Mouse (Mus musculus): ENCODE results near the gene Ugt1a6b.
"Not testable (repeated sequence)": the region's sequence is repeated elsewhere in the genome, so short reads cannot be mapped to it uniquely, and the experiment has no call there.

Ugt1a6b gene

GRCm38 (mm10) chr1:88200456-88200855 lies 97.4 kb downstream of the Ugt1a6b start, which contains the start of gene Ugt1a2:
Ugt1a2 (plus strand) TSS chr1:88200601.
- no peak for DNase-seq

DNA sequence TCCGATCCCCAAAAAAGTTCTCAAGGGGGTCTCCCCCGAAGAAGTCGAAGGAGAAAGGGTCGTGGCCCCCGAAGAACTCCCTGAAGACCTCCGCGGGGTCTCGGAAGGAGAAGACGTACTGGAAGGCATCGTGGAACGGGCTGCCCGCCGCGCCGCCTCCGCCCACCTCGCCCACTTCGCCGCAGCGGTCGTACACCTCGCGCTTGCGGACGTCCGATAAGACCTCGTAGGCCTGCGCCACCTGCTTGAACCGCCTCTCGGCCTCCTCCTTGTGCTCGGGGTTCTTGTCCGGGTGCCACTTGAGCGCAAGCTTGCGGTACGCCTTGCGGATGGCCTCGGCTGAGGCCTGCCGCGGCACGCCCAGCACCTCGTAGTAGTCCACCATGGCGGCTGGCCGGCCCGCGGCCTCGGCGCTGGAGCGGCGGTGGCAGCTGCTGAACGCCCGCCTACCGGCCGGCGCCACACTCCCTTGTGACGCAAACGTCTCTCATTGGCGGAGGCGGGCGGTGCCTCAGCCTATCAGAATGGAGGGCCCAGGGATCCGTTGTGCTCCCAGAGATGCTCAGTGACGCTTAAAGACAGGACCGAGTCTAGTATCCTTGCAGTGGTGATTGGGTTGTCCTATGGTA lies 102.4 kb downstream of the Ugt1a6b start, which contains the start of gene Dnajb3:
Gene Dnajb3 (minus strand): TSS at position 489 of the 629 bp plus-strand sequence.
- peak; percentile 74 to 79 for DNase-seq

GRCm38 (mm10) chr1:88206843-88207479 lies 103.9 kb downstream of the Ugt1a6b start:
- DNase-seq: no peak

DNA sequence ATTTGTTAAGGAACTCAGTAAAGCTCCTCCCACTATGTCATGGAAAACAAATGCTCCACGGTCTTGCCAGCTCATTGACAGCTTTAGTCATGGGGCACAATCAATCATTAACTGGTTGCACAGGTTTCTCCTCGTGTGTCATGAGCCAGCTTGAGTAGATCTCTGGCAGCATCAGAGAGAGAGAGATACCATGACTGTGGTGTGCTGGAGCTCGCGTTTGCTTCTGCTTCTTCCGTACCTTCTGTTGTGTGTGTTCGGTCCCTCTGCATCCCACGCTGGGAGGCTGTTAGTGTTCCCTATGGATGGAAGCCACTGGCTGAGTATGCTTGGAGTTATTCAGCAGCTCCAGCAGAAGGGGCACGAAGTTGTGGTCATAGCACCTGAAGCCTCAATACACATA lies 108.8 kb downstream of the Ugt1a6b start, which contains the start of gene Ugt1a1:
Gene Ugt1a1 (plus strand): TSS at position 148 of the 400 bp plus-strand sequence.
- DNase-seq: peak in 1 of 2 experiments; percentile 6

GRCm38 (mm10) chr1:88212341-88213045 lies 109.4 kb downstream of the Ugt1a6b start:
- DNase-seq: no peak

DNA sequence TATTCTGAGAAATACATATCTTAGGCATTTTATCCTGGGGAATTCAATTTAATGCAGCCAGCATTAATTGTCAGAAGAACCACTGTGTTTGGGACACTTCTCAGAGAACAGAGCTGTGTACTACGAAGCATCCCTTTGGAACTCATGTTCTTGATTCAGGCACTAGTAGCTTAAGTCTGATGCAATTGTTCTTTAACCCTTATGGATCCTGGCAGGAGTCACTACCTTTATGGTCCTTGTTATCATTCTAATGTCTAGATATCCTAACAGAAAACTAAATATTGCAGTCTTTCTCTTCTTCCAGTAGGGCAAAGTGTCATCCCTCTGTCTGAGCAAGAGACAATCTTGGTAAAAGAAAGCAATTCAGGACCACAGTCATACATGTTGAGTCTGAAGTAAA lies 110.0 kb downstream of the Ugt1a6b start:
- no peak for DNase-seq

DNA sequence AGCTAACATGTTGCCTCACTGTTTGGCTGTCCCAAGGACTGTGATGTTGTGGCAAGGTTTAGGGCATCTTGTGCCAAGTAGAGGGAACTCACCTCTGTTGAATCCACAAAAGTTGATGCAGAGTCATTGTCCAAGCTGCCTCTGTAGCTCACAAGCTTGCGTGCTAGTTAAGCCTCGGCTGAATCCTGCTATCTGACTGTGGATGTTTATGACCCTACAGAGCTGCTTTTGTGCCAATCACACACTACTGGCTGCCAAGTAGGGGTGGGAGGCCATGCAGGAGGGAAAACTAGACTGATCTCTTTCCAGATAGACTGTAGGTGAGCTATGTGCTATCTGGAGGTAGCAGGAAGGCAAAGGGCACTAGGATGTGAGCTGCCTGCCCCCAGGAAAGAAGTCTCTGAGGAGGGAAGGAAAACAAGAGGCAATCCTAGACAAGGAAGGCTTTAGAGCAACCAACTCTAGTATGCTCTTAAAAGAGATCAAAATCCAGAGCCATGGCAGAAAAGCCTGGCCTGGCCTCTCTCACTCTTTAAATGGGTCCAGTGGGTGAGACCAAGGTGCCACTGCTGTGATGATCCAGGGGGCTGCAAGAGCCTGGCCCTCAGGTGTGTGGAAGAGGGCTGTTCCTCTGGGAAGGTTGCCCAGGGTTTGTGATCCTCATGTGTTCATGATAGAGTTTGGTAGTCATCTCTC lies 110.9 kb downstream of the Ugt1a6b start:
- DNase-seq: peak in 1 of 2 experiments; percentile 10

GRCm38 (mm10) chr1:88214462-88214952 lies 111.5 kb downstream of the Ugt1a6b start:
- no peak for DNase-seq

- no peak for DNase-seq
Observed at GRCm38 (mm10) chr1:88215466-88216380, 112.7 kb downstream of the Ugt1a6b start.

DNA sequence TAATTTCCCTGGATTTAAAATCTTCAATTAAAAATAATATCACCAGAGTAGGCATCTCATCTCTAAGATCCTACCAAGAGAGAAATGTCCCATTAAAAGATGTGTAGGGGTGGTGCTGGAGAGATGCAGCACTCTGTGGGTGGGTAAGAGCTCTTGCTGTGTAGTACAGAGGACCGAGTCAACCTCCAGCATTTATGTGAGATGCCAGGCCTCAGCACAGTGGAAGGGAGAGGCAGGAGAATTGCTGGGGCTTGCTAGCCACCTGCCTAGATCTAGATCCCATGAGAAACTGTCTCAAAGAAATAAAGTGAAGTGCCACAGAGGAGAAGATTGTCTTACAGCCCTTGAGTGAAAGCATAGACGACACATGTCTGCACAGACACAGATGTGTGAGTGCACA lies 113.5 kb downstream of the Ugt1a6b start:
- DNase-seq: no peak

DNA sequence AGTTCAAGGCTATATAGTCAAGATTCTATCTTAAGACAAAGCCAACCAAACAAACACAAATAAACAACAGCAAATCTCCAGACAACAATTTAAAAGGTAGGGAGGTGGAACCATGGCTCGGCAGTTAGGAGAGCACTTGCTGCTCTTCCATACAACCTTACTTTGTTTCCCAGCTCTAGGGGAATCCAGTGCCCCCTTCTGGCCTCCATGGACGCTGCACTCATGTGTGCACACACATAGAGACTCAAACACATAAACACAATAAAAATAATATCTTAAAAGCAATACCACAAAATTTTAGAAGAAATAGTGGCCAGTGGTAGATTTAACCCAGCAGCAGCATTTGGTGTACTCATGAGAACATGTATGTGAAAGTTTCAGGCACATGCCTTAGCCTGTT lies 114.1 kb downstream of the Ugt1a6b start:
- no peak for DNase-seq

- no peak for DNase-seq
Observed at GRCm38 (mm10) chr1:88217576-88217975, 114.5 kb downstream of the Ugt1a6b start.

DNA sequence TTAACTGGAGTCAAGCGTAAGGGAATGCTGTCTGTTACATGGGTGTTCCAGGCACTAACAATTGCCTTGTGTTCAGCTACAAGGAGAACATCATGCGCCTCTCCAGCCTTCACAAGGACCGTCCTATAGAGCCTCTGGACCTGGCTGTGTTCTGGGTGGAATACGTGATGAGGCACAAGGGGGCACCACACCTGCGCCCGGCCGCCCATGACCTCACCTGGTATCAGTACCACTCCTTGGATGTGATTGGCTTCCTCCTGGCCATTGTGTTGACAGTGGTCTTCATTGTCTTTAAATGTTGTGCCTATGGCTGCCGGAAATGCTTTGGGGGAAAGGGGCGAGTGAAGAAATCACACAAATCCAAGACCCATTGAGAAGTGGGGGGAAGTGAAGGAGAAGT lies 115.0 kb downstream of the Ugt1a6b start:
- no peak for DNase-seq

- DNase-seq: no peak
Observed at GRCm38 (mm10) chr1:88218591-88218990, 115.5 kb downstream of the Ugt1a6b start.

DNA sequence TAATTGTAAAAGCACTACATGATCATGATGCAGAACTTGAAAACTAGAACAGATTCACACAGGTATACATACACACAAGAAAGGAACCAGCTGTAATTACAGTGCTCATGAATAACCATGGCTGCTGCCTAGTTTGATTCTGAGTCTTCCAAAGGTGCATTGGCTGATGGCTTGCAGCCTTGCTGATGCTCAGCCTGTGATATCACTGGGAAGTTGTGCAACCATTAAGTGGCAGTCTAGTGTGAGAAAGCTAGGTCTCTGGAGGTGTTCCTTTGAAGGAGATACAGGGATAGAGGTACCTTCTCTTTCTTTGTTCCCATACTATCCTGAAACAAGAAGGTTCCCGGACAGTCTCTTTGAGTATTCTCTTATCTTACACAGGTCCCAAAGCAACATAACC lies 116.0 kb downstream of the Ugt1a6b start:
- DNase-seq: no peak

- no peak for DNase-seq
Observed at GRCm38 (mm10) chr1:88220336-88220735, 117.3 kb downstream of the Ugt1a6b start.

GRCm38 (mm10) chr1:88222216-88222615 lies 119.2 kb downstream of the Ugt1a6b start:
- DNase-seq: no peak

- DNase-seq: not testable (repeated sequence)
Observed at GRCm38 (mm10) chr1:88223011-88223515, 120.0 kb downstream of the Ugt1a6b start.

DNA sequence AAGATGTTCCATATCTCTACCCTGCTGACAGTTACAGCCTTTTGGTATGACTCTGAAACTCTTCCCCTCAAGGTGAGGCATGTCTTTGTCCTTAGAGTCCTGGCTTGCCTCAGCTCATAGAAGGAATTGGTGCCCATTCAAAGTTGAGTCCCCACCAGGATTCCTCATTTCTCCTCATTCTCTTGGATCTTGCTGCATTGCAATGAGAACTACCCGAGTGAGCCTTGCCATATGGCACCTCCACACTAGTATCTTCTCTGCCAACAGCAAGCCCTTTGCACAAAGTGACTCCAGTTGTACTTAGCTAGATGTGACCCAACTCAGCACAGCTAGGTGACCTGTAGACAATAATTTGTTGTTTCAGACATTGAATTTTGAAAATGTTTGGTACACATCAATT lies 120.5 kb downstream of the Ugt1a6b start:
- DNase-seq: peak in 1 of 2 experiments; percentile 14

GRCm38 (mm10) chr1:88224029-88224776 lies 121.2 kb downstream of the Ugt1a6b start:
- DNase-seq: peak; percentile 80 to 83

DNA sequence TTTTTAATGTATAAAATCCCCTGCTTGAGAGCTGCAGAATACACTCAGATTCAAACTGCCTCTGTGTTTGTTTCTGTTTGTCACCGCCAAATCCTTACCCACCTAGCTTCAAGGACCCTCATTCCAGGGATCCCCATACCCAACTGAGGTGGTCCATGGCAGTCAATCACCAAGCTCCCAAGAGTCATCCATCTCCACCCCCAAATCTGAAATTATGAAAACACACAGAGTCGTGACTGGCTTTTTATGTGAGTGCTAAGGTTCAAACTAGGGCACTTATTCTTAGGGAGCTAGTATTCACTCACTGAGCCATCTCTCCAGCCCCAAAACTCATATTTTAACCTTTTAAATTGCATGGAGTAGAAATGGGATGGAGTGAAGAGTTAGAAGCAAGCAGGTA lies 122.2 kb downstream of the Ugt1a6b start:
- peak in 1 of 2 experiments; percentile 0 for DNase-seq

Measured in lung, adult 18-20 months (tissue).